Mouse (Mus musculus) C2C12 (cell line): ENCODE data around the gene Ppp1r7. TPM values are rescaled to one million over a fixed set of nuclear protein-coding genes. Genes with fewer than 3 reads are reported as not detected.

Experiments
- H3K27me3 ChIP-seq: one replicate; pipeline ENCODE4 v1.6.1; 2011; ENCODE audit not compliant: control insufficient read depth, insufficient read depth, insufficient read length
- H3K36me3 ChIP-seq: one replicate; pipeline ENCODE4 v1.6.1; 2011; ENCODE audit not compliant: control insufficient read depth, insufficient read depth
- H3K4me3 ChIP-seq: one replicate; pipeline ENCODE4 v1.5.1; 2011; ENCODE audit warnings: mild to moderate bottlenecking, control low read depth; ENCODE audit not compliant: poor library complexity, insufficient read depth, severe bottlenecking
- H3K79me2 ChIP-seq: one replicate; pipeline ENCODE4 v1.6.1; 2011; ENCODE audit not compliant: control insufficient read depth, insufficient read depth
- H3K79me3 ChIP-seq: one replicate; pipeline ENCODE4 v1.6.1; 2011; ENCODE audit warnings: low read depth, control low read depth
- H3ac ChIP-seq: one replicate; pipeline ENCODE3; 2011; ENCODE audit warnings: low read depth; ENCODE audit not compliant: control insufficient read depth, insufficient read length
- CEBPB ChIP-seq: IDR thresholded peaks from one replicate; pipeline ENCODE4 v1.6.1; 2011; ENCODE audit warnings: low read depth, mild to moderate bottlenecking, control low read depth, moderate library complexity
- CTCF ChIP-seq: IDR thresholded peaks from one replicate; pipeline ENCODE4 v1.5.1; 2011; ENCODE audit not compliant: control insufficient read depth, insufficient read depth, insufficient read length
- FOSL1 ChIP-seq: IDR thresholded peaks from one replicate; pipeline ENCODE4 v1.8.0; 2011; ENCODE audit warnings: mild to moderate bottlenecking, low read length; ENCODE audit not compliant: poor library complexity, insufficient read depth, severe bottlenecking
- MAX ChIP-seq: IDR thresholded peaks from one replicate; pipeline ENCODE4 v1.6.1; 2011; ENCODE audit warnings: mild to moderate bottlenecking, control low read depth
- MYOD1 ChIP-seq: IDR thresholded peaks from one replicate; pipeline ENCODE4 v1.6.1; 2011; ENCODE audit warnings: low read depth; ENCODE audit not compliant: control insufficient read depth, insufficient read length
- MYOG ChIP-seq: IDR thresholded peaks from one replicate; pipeline ENCODE4 v1.6.1; 2011; ENCODE audit not compliant: control insufficient read depth, insufficient read length; ENCODE audit errors: extremely low read depth
- USF1 ChIP-seq: IDR thresholded peaks from one replicate; pipeline ENCODE4 v1.6.1; 2011; ENCODE audit warnings: low read depth, mild to moderate bottlenecking, control low read depth, moderate library complexity
- polyA plus RNA-seq: library from polyadenylated mRNA; unstranded; fragments of >200 nt; fragmentation: generic; extraction: Trizol; gene quantifications from one replicate; pipeline ENCODE4 v1.2.1, GENCODE M21; 2012; ENCODE audit warnings: missing spikeins

The Ppp1r7 gene
- polyA plus RNA-seq, 1 experiment: 16.8 TPM

DNA sequence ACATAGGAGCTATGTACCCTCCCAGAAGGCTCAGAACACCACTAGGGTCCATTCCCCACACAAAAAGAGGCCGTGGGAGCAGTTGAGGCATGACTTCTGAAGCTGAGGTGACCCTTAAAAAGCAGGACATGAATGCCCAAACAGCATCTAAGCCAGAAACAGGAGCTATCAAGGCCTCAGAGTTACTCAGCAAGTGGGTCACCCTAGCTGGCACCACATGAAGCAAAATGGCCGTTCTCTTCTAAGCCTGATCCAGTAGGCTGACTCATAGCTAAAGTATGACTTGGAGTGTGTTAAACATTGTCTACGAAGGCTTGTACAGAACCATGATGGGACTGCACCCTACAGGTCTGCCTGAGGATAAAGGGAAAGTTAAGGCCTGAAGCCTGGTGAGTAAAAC is 16.2 kb upstream of the Ppp1r7 start:
- Histone ChIP-seq H3K27me3 (no peaks in the 10 kb centered on the region), H3ac (no peak overlapping the region), H3K36me3 (peaks cover 45% of the 10 kb centered on the region), H3K79me3 (no peaks in the 10 kb centered on the region), H3K79me2 (no peaks in the 10 kb centered on the region), H3K4me3 (no peak overlapping the region)
- TF ChIP-seq MAX: no peak
- TF ChIP-seq CTCF: no peak
- no peak for TF ChIP-seq MYOD1
- no peak for TF ChIP-seq FOSL1
- TF ChIP-seq CEBPB: no peak
- TF ChIP-seq MYOG: no peak
- no peak for TF ChIP-seq USF1

DNA sequence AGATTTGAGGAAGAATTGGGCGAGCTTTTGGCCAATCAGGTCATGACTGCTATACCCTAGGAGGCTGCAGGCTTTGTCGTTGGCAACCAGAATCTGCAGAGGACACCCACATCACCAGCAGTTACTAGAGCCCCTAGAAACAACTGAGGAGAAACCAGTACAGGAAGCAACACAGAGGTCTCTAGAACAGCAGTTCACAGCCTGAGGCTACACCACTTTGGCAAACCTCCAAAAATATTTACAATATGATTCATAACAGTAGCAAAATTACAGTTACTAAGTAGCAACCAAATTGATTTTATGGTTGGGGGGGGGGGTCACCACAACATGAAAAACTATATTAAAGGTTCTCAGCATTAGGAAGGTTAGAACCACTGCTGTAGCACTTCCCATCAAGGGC is 8.0 kb upstream of the Ppp1r7 start:
- Histone ChIP-seq H3K79me3 (no peaks in the 10 kb centered on the region), H3K4me3 (no peak overlapping the region), H3K36me3 (peaks cover 21% of the 10 kb centered on the region), H3K27me3 (no peaks in the 10 kb centered on the region), H3ac (no peak overlapping the region), H3K79me2 (peaks cover 10% of the 10 kb centered on the region)
- TF ChIP-seq MYOG (no peak), MYOD1 (no peak), MAX (no peak), FOSL1 (no peak), USF1 (no peak), CTCF (no peak), CEBPB (no peak)

DNA sequence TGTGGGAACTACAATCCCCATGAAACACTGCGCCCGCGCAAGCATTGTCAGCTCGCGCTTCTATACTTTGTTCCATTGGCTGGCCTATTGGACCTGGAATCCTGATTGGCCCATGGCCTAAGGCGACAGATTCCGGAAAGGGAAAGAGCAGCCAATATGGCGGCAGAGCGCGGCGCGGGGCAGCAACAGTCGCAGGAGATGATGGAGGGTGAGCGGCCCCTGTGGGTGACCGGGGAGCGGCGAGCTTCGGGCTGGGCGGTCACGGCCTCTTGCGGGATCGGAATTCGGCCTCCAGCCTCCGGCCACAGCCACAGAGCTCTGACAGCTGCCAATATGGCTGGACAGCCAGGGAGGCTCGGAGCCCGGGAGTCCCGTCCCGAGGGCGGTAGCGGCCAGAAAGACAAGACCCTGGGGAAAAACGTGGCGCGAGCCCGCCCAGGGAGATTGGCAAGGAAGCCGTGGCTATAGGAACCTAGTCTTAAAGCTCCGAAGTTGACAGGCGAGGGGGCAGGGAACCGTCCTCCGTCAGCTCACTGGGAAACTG is 922 bp downstream of the Ppp1r7 start:
- Histone ChIP-seq H3K79me2 (peaks cover 56% of the 10 kb centered on the region), H3K36me3 (peaks cover 13% of the 10 kb centered on the region), H3K27me3 (no peaks in the 10 kb centered on the region), H3ac (peak overlapping the region; percentile 80), H3K4me3 (peak overlapping the region; percentile 94), H3K79me3 (peaks cover 18% of the 10 kb centered on the region)
- no peak for TF ChIP-seq MYOG
- peak; percentile 49 for TF ChIP-seq CTCF

GRCm38 (mm10) chr1:93347176-93347575 is 4.5 kb downstream of the Ppp1r7 start:
- H3K4me3 ChIP-seq: no peak overlapping the region
- no peaks in the 10 kb centered on the region for H3K27me3 ChIP-seq
- peaks cover 30% of the 10 kb centered on the region for H3K79me2 ChIP-seq
- TF ChIP-seq USF1 (no peak), CTCF (no peak), FOSL1 (no peak), CEBPB (no peak), MYOD1 (no peak), MAX (no peak), MYOG (no peak)
- peaks cover 39% of the 10 kb centered on the region for H3K36me3 ChIP-seq
- no peak overlapping the region for H3ac ChIP-seq
- H3K79me3 ChIP-seq: peaks cover 16% of the 10 kb centered on the region

DNA sequence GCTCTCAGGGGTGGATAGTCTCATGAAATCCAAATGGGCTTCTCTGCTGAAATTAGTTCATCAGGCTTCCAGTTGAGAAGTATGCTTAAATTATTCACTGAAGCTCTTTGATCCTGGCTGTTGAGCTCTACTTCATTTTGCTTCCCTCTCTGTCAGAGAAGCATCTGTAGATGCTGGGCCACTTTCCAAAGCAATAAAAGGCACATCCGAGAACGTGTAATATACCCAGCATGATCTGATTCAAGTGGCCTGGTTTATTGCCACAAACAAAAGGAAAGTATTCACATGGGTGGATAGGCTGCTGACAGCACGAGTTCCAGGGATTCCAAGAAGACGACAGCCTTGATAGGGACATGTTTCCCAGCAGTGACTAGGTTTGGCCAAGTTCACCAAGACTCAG is 7.0 kb downstream of the Ppp1r7 start:
- H3K79me3 ChIP-seq: peaks cover 7% of the 10 kb centered on the region
- TF ChIP-seq MYOD1 (no peak), USF1 (no peak), CTCF (no peak), FOSL1 (no peak), MAX (no peak), MYOG (no peak), CEBPB (no peak)
- no peak overlapping the region for H3ac ChIP-seq
- no peak overlapping the region for H3K4me3 ChIP-seq
- H3K36me3 ChIP-seq: peaks cover 61% of the 10 kb centered on the region
- H3K79me2 ChIP-seq: peaks cover 20% of the 10 kb centered on the region
- no peaks in the 10 kb centered on the region for H3K27me3 ChIP-seq

GRCm38 (mm10) chr1:93352724-93353123 is 10.1 kb downstream of the Ppp1r7 start:
- no peaks in the 10 kb centered on the region for H3K79me3 ChIP-seq
- H3K27me3 ChIP-seq: no peaks in the 10 kb centered on the region
- no peak overlapping the region for H3ac ChIP-seq
- H3K79me2 ChIP-seq: no peaks in the 10 kb centered on the region
- TF ChIP-seq CEBPB (no peak), USF1 (no peak), CTCF (no peak), MYOD1 (no peak), MYOG (no peak), MAX (no peak), FOSL1 (no peak)
- no peak overlapping the region for H3K4me3 ChIP-seq
- H3K36me3 ChIP-seq: peaks cover 65% of the 10 kb centered on the region
